Mouse (Mus musculus): ENCODE data around the gene 1700018B08Rik.

DNA sequence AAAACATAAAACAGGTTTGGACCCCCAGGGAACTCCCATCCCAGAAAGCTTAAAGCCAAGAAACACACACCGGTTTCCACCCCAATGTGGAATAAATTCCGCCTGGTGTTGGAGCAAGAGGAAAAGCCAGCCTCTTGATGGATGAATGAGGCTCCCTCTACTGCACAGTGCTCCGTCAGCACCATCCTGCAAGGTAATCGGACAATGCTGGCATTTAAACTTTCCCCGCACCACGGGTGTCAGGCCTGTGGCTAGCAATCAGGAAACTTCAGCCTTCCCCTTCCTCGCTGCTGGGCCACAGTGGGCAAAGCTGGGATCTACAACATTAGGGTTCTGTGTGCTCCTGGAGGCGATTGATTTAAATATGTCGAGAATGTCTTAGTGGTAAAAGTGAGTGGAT lies 52.5 kb downstream of the 1700018B08Rik start:
- TF ChIP-seq CTCF (IDR thresholded peaks at IDR 0.05; ENCODE audit: control insufficient read depth, insufficient read depth, low read length) (no peak), POLR2A (IDR thresholded peaks at IDR 0.05; ENCODE audit: borderline replicate concordance, control insufficient read depth, low read depth, low read length) (no peak)
